Mouse (Mus musculus) 3T3-L1 (cell line): ENCODE results near the gene Hdhd3.

ENCODE experiments used
- DNase-seq: peaks from one replicate; pipeline ENCODE4 v3.0.0-alpha.2; 2015; ENCODE audit warnings: low read depth, low spot score

The Hdhd3 gene

DNA sequence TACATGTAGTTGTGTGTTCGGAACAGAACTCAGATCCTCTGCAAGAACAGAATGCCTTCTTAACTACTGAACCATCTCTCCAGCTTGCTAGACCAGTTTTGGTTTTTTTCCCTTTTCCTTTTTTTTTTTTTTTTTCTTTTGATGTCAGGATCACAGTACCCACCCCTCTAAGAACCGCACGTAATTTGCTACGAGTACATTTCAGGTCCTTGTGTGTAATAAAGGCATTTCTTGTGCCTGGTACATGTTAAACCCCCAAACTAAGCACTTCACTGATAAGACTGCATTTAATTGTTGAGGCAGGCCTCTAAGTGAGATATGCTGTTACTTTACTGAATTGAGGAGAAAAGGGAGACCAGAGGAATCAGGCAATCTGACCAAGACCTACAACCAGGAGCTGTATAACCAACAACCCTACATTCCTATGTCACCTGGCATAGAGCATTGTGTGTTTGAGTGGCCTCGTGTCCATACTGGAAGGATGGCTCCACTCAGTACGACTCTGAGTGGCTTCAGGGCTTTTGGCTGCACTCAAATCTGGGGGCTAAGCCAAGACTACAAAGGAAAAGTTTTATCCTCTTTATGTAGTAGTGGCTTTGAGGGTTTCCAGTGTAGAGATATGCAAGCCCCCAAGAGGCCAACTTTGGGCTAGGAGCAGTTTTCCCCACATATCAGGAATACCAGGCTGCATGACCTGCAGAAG lies 25.6 kb downstream of the Hdhd3 start:
- no peak for DNase-seq

- DNase-seq, result no peak
These were observed 27.5 kb downstream of the Hdhd3 start for GRCm38 (mm10) chr4:62475793-62476192.

DNA sequence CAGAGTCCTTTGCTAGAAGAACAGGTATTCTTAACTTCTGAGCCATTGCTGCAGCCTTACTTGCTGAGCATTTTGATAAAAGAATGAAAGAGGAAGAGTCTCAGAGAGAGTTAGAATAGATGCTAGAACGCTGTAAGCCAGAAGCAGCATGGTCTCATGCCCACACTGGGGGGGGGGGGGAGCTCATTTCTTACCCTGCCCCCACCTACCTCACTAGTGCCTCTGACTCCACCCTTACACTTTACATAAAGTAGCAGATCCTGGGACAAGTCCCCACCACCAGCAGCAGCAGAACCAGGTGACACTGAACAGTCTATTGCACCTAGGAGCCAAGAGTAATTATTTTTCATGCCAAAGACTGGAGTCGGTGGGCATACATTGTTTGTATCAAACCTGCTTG lies 28.1 kb downstream of the Hdhd3 start:
- DNase-seq, result no peak

DNA sequence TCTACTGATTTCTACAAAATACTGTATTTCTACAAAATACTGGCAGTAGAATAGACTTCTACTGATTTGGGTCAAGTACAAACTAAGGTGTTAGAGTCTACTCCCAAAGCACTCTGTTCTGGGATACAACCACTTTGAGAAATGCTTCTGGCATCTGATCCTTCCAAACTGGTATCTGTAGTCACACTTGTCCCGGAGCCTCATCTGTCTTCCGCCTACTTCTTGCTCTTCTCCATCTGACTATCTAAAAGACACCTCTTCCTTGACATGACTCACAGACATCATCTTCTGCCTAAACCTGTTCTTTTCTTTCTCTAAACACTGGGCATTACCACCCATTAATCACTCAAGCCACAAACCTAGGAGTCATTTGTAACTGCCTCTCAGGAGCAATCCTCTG lies 31.2 kb downstream of the Hdhd3 start:
- DNase-seq, result no peak

- peak; percentile 64 for DNase-seq
These were observed 32.6 kb downstream of the Hdhd3 start, which contains the start of gene Wdr31 for GRCm38 (mm10) chr4:62470598-62471051. Gene Wdr31, minus strand, starts transcription at chr4:62470896.

- DNase-seq, result peak; percentile 22
These were observed 35.1 kb downstream of the Hdhd3 start for GRCm38 (mm10) chr4:62468158-62468557.

GRCm38 (mm10) chr4:62463124-62463523 lies 40.1 kb downstream of the Hdhd3 start:
- DNase-seq, result no peak

DNA sequence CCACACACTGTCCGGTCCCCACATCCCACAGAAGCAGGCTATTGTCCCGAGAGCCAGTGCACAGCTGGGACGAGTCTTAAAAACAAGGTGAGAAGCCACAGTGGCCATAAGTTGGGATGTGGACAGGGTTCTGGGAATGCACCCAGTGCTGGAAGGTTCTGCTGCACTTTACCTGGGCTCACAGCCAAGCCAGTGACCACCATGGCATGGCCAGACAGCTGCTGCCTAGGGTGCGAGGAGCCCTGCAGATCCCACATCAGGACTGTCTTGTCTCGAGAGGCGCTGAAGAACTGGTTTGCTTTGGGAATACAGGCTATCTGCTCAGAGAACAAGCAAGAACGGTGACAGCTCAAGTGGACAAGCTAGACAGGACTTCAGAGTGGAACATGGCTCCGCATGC lies 42.9 kb downstream of the Hdhd3 start:
- no peak for DNase-seq

DNA sequence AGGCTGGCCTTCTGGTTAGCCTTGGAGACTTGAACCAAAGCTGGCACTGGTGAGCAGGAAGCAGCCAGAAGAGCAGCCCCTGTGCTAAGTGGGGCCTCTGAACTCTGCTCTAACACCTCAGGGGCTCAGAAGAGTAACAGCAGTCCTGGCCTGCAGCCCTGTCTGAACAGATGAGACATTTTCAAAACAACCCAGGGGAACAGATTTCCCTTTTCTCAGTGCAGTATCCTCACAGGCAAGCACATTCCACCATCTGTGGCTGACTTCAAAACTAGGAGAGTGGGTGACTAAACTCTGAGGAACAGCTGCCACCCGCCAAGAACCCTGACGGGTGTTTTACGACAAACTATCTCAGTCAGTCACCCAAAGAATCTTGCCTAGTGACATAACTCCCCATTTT lies 44.2 kb downstream of the Hdhd3 start:
- peak; percentile 18 for DNase-seq

DNA sequence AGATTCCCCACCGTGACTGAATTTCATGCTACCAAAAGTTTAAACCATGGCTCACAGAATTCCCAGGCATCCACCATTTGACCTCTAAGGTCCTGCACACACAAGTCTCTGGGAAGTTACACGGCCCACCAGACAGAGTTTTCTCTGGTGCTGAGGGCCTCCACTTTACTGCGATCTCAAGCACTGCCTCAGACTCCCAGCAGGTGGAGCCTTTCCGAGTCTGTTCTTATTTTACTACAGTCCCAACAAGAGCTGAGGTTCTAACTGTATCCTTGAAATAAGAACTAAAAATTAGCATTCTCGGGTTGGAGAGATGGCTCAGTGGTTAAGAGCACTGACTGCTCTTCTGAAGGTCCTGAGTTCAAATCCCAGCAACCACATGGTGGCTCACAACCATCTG lies 48.3 kb downstream of the Hdhd3 start:
- DNase-seq, result peak; percentile 57
